Mouse (Mus musculus) neural tube, embryonic 15.5 days (tissue): ENCODE results near the gene Rpf2. TPM values are rescaled to one million over a fixed set of nuclear protein-coding genes. Genes with fewer than 3 reads are reported as not detected.
A peak's percentile ranks its signal among the peaks of the same experiment; 100 is the strongest.

Experiments used
- ATAC-seq: fragments of 200-750 bp; cut with Nextera tagmentation; 2 replicates; pipeline ENCODE4 v1.8.0; 2017; ENCODE audit warnings: mild to moderate bottlenecking, moderate TSS enrichment, moderate library complexity; ENCODE audit not compliant: low FRiP score
- H3K27ac ChIP-seq: fragments of 300-500 bp; sonication (generic); replicated peaks from 2 replicates; pipeline ENCODE4 v1.5.1; 2015; ENCODE audit warnings: mild to moderate bottlenecking, inconsistent platforms
- H3K27me3 ChIP-seq: fragments of 300-500 bp; sonication (generic); replicated peaks from 2 replicates; pipeline ENCODE4 v1.6.1; 2015; ENCODE audit warnings: inconsistent platforms
- H3K36me3 ChIP-seq: fragments of 300-500 bp; sonication (generic); 2 replicates; pipeline ENCODE4 v1.6.1; 2015; ENCODE audit warnings: inconsistent platforms
- H3K4me1 ChIP-seq: fragments of 300-500 bp; sonication (generic); 2 replicates; pipeline ENCODE4 v1.6.1; 2015; ENCODE audit warnings: inconsistent platforms
- H3K4me2 ChIP-seq: fragments of 300-500 bp; sonication (generic); 2 replicates; pipeline ENCODE4 v1.6.1; 2015; ENCODE audit warnings: inconsistent platforms, mild to moderate bottlenecking, moderate library complexity
- H3K4me3 ChIP-seq: fragments of 300-500 bp; sonication (generic); replicated peaks from 2 replicates; pipeline ENCODE4 v1.5.1; 2015; ENCODE audit warnings: mild to moderate bottlenecking, inconsistent platforms
- H3K9ac ChIP-seq: fragments of 300-500 bp; sonication (generic); replicated peaks from 2 replicates; pipeline ENCODE4 v1.6.1; 2015; ENCODE audit warnings: mild to moderate bottlenecking, inconsistent platforms
- H3K9me3 ChIP-seq: fragments of 300-500 bp; sonication (generic); replicated peaks from 2 replicates; pipeline ENCODE4 v1.6.1; 2016; ENCODE audit warnings: inconsistent platforms
- WGBS: fragments of 180-500 bp; shearing (Covaris S2); methylation state at CpG from one replicate; pipeline ENCODE4 v1.1.7; 2015; ENCODE audit warnings: mixed read lengths; 5-methylcytosine and 5-hydroxymethylcytosine counted together
- polyA plus RNA-seq: library from polyadenylated mRNA; unstranded; fragments of >200 nt; fragmentation: Nextera tagmentation; extraction: Ambion mirVana; gene quantifications from 2 replicates; pipeline ENCODE4 v1.2.1, GENCODE M21; 2015

Rpf2 gene
- polyA plus RNA-seq, result 66.8 and 76.2 TPM in 2 replicates

DNA sequence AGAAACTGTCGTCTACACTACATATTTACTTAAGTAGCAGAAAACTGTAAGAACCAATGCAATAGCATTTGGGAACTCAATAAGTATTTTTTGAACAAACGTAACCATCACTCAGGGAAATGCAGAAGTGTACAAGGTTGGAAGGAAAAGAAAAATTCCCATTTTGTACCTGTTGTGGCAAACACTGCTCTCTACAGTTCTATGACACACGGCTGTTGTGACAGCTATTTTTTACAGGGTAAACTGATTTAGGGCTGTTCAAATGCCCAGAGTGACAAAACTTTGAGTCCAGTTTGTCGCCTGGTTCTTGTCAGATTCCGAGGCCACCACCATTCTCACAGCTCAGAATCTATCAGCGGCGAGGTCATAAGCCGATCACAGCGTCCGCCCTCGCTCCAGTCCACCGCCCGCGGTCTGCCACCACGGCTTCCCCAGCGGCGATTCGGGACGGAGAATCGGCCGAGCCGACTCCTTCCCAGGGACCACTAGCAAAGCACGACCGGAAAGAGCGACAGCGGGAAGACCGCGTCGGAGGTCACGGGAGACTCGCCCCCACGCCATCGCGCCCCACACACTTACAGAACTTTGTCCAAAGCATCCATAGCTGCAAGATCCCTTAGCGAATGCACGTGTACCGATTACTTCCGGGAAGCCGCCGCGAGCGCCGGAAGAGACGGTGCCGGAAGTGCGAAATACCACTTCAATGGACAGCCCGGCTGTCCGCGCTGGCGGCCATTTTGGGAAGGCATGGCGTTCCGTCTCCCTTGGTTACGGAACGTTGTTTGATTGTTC lies at the start of gene Rpf2:
Gene Rpf2 (minus strand): TSS at position 663 of the 792 bp plus-strand sequence.
- Histone ChIP-seq H3K4me3 (peak within 1 kb of the TSS; percentile 58), H3K27me3 (no peaks in the 10 kb centered on the region), H3K4me1 (peaks cover 13% of the 10 kb centered on the region), H3K27ac (peak within 1 kb of the TSS; percentile 84), H3K9ac (peak within 1 kb of the TSS; percentile 56), H3K4me2 (peak within 1 kb of the TSS; percentile 71), H3K9me3 (no peaks in the 10 kb centered on the region), H3K36me3 (peaks cover 58% of the 10 kb centered on the region)
- under 1% methylated on average over 54 of the region's 54 CpGs for WGBS
- peak; percentile 95 for ATAC-seq

DNA sequence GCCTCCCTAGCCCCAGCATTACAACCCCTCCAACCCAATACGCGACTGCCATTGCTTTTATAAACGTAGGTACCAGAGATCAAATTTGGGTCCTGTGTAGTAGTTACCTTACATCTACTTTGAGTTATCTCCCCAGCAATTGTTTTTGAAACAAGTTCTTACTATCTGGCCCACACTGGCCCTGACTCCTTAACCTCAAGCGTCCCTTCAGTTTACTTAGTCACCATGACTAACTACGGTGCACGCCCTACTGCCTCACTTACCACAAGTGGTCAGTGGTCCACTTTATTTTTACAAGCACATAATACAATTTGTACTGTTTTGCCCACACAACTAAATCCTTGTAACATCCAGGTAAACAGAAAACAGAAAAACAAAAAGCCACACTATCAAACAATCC lies 45.8 kb upstream of the Rpf2 start:
- Histone ChIP-seq H3K36me3 (peaks cover 15% of the 10 kb centered on the region), H3K27me3 (no peaks in the 10 kb centered on the region), H3K9me3 (no peaks in the 10 kb centered on the region), H3K9ac (no peak overlapping the region), H3K4me2 (no peak overlapping the region), H3K4me1 (peaks cover 12% of the 10 kb centered on the region), H3K4me3 (no peak overlapping the region), H3K27ac (no peak overlapping the region)
- ATAC-seq, result no peak
- 96% methylated on average over 6 of the region's 6 CpGs for WGBS

DNA sequence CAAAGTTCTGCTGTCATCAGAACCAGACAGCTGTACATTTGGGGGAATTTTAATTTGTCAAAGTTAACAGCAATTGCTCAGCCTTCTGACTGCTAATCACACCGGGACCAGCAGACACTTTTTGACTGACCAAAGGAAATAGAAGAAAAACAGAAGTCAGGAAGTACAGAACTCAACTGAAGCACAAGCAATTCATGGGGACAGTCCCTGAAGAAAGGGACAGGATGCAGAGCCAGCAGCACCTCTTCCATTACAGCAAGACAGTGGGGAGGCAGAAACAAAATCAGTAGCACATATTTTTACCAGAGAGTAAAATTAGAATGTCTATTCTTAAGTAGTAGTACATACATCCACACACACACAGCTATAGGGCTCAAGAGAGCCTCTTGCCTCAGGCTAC lies 39.9 kb upstream of the Rpf2 start:
- Histone ChIP-seq H3K4me3 (no peak overlapping the region), H3K4me2 (no peak overlapping the region), H3K9ac (no peak overlapping the region), H3K9me3 (no peaks in the 10 kb centered on the region), H3K27me3 (no peaks in the 10 kb centered on the region), H3K27ac (no peak overlapping the region), H3K36me3 (peaks cover 31% of the 10 kb centered on the region), H3K4me1 (no peaks in the 10 kb centered on the region)
- 91% methylated on average over 1 of the region's 1 CpGs for WGBS
- ATAC-seq, result no peak

DNA sequence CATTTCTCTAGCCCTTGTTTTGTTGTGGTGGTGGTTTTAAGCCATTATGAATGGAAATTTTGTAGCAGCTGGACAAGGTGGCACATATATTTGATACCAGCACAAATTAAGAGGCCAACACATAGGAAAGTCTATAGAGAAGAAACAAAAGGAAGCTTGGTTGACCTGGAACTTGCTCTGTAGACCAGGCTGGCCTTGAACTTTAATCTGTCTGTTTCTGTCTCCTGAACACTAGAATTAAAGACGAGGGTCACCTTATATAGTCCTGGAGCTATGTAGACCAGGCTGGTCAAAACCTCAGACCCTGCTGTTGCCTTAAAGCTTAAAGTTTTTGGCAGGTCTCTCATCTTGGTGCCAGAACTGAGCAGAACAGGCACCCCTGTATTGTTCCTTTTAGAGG lies 38.7 kb upstream of the Rpf2 start:
- Histone ChIP-seq H3K27ac (no peak overlapping the region), H3K4me3 (no peak overlapping the region), H3K4me1 (no peaks in the 10 kb centered on the region), H3K9me3 (no peaks in the 10 kb centered on the region), H3K9ac (no peak overlapping the region), H3K4me2 (no peak overlapping the region), H3K36me3 (peaks cover 22% of the 10 kb centered on the region), H3K27me3 (no peaks in the 10 kb centered on the region)
- WGBS, result 86% methylated on average over 1 of the region's 1 CpGs
- ATAC-seq, result no peak

DNA sequence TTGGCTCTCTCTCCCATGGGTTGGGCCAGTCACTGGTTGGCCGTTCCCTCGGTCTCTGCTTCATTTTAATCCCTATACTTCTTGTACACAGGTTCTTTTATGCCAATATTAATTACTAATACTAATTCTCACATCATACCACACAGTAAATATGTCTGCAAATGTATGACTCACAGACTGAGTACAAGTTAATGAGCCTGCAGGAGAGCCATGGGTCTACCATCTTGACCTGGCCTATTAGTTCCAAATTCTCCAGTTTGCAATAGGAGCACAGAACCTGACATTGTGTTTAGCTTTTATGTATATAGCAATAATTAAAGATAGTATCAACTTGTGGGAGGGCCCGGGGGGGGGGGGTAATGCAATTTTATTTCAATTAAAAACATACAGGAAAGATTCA lies 38.2 kb upstream of the Rpf2 start:
- 87% methylated on average over 3 of the region's 3 CpGs for WGBS
- no peak overlapping the region for H3K4me2 ChIP-seq
- H3K9ac ChIP-seq, result no peak overlapping the region
- no peaks in the 10 kb centered on the region for H3K4me1 ChIP-seq
- ATAC-seq, result no peak
- no peaks in the 10 kb centered on the region for H3K9me3 ChIP-seq
- peaks cover 21% of the 10 kb centered on the region for H3K36me3 ChIP-seq
- H3K4me3 ChIP-seq, result no peak overlapping the region
- H3K27ac ChIP-seq, result no peak overlapping the region
- H3K27me3 ChIP-seq, result no peaks in the 10 kb centered on the region

DNA sequence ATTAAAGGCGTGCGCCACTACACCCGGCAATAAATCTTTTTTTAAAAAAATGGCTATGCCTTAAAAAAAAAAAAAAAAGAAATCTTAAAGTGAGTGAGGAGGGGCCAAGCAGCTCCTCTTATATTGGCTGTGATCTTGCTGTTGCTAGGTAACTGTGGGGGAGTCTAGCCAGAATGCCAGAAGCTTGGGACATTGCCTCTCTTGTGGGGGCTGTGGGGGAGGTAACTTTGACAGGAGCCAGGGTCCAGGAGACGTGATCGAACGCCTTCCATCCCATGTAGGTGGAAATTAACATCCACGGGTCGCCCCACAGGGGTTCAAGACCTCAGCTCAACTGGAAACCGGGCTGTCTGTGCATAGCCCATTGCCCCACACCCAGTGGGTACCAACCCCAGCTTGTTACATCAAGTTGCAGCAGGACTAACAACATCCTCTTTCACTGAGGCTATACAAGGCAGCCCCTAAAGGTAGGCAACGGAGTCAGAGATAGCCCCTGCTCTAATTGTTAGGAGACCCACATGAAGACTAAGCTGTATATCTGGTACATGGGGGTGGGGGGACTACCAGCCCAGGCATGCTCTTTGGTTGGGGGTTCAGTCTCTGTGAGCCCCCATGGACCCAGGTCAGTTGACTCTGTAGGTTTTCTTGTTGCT lies 37.5 kb upstream of the Rpf2 start:
- Histone ChIP-seq H3K4me1 (no peaks in the 10 kb centered on the region), H3K27ac (no peak overlapping the region), H3K36me3 (peaks cover 16% of the 10 kb centered on the region), H3K4me3 (no peak overlapping the region), H3K4me2 (no peak overlapping the region), H3K9ac (no peak overlapping the region), H3K9me3 (no peaks in the 10 kb centered on the region), H3K27me3 (no peaks in the 10 kb centered on the region)
- ATAC-seq, result no peak; the same call in 1 of the 2 replicates
- WGBS, result 75% methylated on average over 10 of the region's 10 CpGs

DNA sequence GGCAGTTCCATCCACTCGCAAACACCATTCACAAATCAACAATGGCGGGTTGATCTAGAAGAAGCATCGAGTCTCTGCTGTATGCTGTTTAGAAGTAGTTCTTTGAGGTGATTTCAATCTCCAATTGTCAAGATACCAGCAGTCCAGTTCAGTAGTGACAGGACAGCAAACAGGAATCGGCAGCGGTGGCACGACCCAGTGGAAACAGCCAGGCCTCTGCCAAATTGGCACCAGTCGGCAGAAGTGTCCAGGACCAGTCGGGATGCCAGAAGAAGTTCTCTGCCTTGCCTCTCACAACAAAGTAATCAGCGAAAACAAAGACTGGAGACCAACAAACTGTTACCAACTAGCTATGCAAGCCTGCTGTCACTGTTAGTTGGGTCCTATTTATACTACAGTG lies 36.8 kb upstream of the Rpf2 start:
- H3K9ac ChIP-seq, result no peak overlapping the region
- 93% methylated on average over 9 of the region's 9 CpGs for WGBS
- ATAC-seq, result no peak
- peaks cover 16% of the 10 kb centered on the region; the same call in 1 of the 2 replicates for H3K36me3 ChIP-seq
- no peaks in the 10 kb centered on the region for H3K9me3 ChIP-seq
- no peaks in the 10 kb centered on the region for H3K4me1 ChIP-seq
- no peak overlapping the region for H3K4me3 ChIP-seq
- H3K4me2 ChIP-seq, result no peak overlapping the region
- H3K27ac ChIP-seq, result no peak overlapping the region
- H3K27me3 ChIP-seq, result no peaks in the 10 kb centered on the region

DNA sequence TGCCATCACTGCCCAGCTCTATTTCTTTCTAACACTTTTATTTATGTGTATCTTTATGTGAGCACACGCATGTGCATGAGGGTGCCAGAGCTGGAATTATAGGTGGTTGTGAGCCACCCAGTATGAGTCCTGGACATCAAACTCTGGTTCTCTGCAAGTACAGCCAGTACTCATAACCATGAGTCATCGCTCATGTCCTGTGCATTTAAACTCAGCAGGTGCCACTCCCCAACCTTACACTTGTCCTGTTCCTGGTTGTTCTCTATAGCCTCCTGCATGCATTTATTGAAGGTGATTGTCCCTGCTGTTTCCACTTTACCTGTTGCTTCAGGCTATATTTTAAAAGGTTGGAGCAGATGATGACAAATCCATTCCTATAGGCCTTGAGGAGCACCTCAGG lies 34.7 kb upstream of the Rpf2 start:
- Histone ChIP-seq H3K4me1 (no peaks in the 10 kb centered on the region), H3K27me3 (no peaks in the 10 kb centered on the region), H3K9me3 (no peaks in the 10 kb centered on the region), H3K4me3 (no peak overlapping the region), H3K9ac (no peak overlapping the region), H3K4me2 (no peak overlapping the region), H3K36me3 (peaks cover 10% of the 10 kb centered on the region; the same call in 1 of the 2 replicates), H3K27ac (no peak overlapping the region)
- WGBS, result 96% methylated on average over 2 of the region's 2 CpGs
- no peak for ATAC-seq

DNA sequence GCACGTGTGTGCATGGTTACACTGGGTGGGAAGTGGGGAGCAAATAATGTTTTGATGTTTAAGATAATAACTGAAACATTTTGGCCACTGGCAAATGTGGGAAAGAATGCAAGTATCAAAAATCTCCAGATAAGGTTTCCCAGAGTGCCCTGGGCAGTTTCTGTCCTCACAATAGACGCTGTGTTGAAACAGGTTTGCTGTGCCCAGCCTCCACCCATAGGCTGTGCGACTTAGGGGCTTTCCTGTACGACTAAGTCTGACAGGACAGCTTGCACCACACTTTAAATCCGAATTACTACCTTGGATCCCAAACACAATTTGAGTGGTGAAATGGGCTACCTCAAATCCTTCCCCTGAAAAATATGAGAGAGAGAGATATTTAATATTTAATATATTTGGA lies 31.5 kb upstream of the Rpf2 start:
- no peaks in the 10 kb centered on the region for H3K36me3 ChIP-seq
- no peak overlapping the region for H3K4me2 ChIP-seq
- no peaks in the 10 kb centered on the region for H3K27me3 ChIP-seq
- ATAC-seq, result no peak
- H3K4me3 ChIP-seq, result no peak overlapping the region
- H3K9me3 ChIP-seq, result no peaks in the 10 kb centered on the region
- WGBS, result 77% methylated on average over 5 of the region's 5 CpGs
- H3K4me1 ChIP-seq, result no peaks in the 10 kb centered on the region
- H3K9ac ChIP-seq, result no peak overlapping the region
- H3K27ac ChIP-seq, result no peak overlapping the region

DNA sequence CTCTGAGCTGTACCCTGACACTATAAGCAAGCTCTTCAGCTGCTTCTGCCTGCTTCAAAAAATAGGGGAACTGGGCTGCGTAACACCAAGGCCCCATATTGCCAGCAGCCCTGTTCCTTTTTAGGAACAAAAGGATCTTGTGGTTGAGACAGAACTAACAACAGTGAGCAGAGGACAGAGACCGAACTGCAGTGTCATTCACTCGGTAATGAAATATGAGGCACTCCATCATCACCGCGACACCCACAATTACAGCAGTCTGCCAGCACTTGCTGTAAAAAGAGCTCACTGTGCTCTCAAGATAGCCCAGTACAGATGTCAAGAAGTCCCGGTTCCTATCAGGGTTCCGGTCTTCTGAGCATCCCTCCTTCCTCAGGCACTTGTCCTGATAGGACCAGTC lies 29.2 kb upstream of the Rpf2 start:
- Histone ChIP-seq H3K4me3 (no peak overlapping the region), H3K36me3 (no peaks in the 10 kb centered on the region), H3K4me2 (no peak overlapping the region), H3K4me1 (no peaks in the 10 kb centered on the region), H3K27me3 (no peaks in the 10 kb centered on the region), H3K9ac (no peak overlapping the region), H3K27ac (no peak overlapping the region), H3K9me3 (no peaks in the 10 kb centered on the region)
- 65% methylated on average over 7 of the region's 7 CpGs for WGBS
- no peak for ATAC-seq

DNA sequence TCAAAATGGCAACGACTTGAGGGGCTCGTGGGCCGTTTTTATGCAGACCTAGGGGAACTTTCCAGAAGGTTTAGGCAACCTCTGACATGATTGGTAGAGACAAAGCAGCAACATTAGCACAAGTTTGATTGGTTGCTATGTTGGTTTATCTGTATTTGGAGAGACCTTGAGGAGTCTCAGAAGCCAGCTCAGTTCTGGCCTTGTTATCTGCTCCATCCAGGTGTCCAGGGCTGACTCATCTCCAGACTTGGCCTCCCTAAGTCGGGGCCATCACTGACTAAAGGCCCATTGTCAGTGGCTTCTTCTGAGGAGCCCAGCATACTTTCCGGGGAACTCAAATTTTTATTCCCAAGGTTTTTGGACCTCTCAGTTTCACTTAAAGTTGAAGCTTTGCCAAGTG lies 27.1 kb upstream of the Rpf2 start:
- H3K4me2 ChIP-seq, result no peak overlapping the region
- WGBS, result 83% methylated on average over 5 of the region's 5 CpGs
- ATAC-seq, result no peak

DNA sequence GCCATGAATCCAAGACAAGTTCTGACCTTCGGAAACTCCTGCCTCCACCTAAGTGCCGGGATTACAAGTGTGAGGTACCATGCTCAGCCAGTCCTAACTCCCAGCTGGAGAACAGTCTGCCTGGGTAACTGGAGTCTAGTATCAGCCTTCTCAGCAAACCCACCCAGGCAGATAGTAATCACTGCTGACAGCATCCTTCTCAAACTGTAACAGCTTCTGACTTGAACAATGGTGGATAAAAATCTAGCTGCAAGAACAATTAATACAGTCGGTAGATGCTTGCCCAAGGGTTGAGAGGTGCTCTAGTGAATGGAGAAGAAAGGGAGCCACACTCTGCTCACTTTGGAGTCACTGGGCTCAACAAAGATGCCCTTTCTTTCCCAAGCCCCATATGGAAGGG lies 24.4 kb upstream of the Rpf2 start:
- H3K4me3 ChIP-seq, result no peak overlapping the region
- no peak overlapping the region for H3K9ac ChIP-seq
- no peak for ATAC-seq
- 95% methylated on average over 3 of the region's 3 CpGs for WGBS
- no peak overlapping the region for H3K4me2 ChIP-seq
- no peaks in the 10 kb centered on the region for H3K4me1 ChIP-seq
- H3K27me3 ChIP-seq, result no peaks in the 10 kb centered on the region
- no peaks in the 10 kb centered on the region for H3K9me3 ChIP-seq
- H3K27ac ChIP-seq, result no peak overlapping the region
- H3K36me3 ChIP-seq, result no peaks in the 10 kb centered on the region

More for the DNA sequence above, 27.1 kb upstream of the Rpf2 start:
- Histone ChIP-seq H3K9ac (no peak overlapping the region), H3K4me3 (no peak overlapping the region), H3K4me1 (no peaks in the 10 kb centered on the region), H3K27me3 (no peaks in the 10 kb centered on the region), H3K9me3 (no peaks in the 10 kb centered on the region), H3K36me3 (no peaks in the 10 kb centered on the region), H3K27ac (no peak overlapping the region)
